Mouse (Mus musculus): Measurements from ENCODE around the gene Dusp12.

The Dusp12 gene

DNA sequence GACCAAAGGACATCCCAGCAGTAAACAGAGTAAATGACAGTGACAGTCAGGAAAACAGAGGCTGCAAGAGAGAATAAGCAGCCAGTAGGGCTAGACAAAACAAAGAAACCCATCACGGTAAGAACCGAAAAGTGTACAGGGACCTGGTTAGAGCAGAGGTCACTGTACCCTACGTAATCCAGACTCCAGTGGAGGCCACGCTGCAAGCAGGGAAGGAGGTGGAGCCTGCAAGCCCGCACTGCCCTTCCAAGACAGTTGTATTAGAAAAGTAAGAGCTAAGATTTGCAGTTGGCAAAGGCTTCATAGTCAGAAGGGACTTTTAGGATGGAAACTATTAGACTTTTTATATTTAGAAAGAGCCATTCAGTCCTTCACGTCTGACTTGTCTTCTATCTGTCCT is 41.6 kb upstream of the Dusp12 start:
- peaks cover 4% of the 10 kb centered on the region; the same call in 1 of the 2 replicates for H3K27me3 ChIP-seq (ENCODE audit: insufficient read depth, low read length)
- no peak overlapping the region for H3K4me3 ChIP-seq (replicated peaks; ENCODE audit: low read length)
- H3K9me3 ChIP-seq (ENCODE audit: low read length), result no peaks in the 10 kb centered on the region
- no peaks in the 10 kb centered on the region for H3K36me3 ChIP-seq (ENCODE audit: insufficient read depth, low read length)
- H3K4me1 ChIP-seq (replicated peaks; ENCODE audit: low read depth, low read length), result no peaks in the 10 kb centered on the region
- no peak for TF ChIP-seq POU5F1 (IDR thresholded peaks at IDR 0.05; ENCODE audit: borderline replicate concordance, low read length)
- TF ChIP-seq CTCF (conservative IDR thresholded peaks at IDR 0.05; ENCODE audit: low read length), result no peak
- no peak for TF ChIP-seq NANOG (IDR thresholded peaks at IDR 0.05; ENCODE audit: borderline replicate concordance, low read length)

GRCm38 (mm10) chr1:170924485-170924884 is 39.1 kb upstream of the Dusp12 start:
- no peaks in the 10 kb centered on the region for H3K4me1 ChIP-seq (replicated peaks; ENCODE audit: low read depth, low read length)
- TF ChIP-seq CTCF (conservative IDR thresholded peaks at IDR 0.05; ENCODE audit: low read length), result no peak
- TF ChIP-seq POU5F1 (IDR thresholded peaks at IDR 0.05; ENCODE audit: borderline replicate concordance, low read length), result no peak
- TF ChIP-seq NANOG (IDR thresholded peaks at IDR 0.05; ENCODE audit: borderline replicate concordance, low read length), result no peak
- no peaks in the 10 kb centered on the region for H3K36me3 ChIP-seq (ENCODE audit: insufficient read depth, low read length)
- no peak overlapping the region for H3K4me3 ChIP-seq (replicated peaks; ENCODE audit: low read length)
- H3K27me3 ChIP-seq (ENCODE audit: insufficient read depth, low read length), result peaks cover 13% of the 10 kb centered on the region
- peaks cover 3% of the 10 kb centered on the region; the same call in 1 of the 2 replicates for H3K9me3 ChIP-seq (ENCODE audit: low read length)

DNA sequence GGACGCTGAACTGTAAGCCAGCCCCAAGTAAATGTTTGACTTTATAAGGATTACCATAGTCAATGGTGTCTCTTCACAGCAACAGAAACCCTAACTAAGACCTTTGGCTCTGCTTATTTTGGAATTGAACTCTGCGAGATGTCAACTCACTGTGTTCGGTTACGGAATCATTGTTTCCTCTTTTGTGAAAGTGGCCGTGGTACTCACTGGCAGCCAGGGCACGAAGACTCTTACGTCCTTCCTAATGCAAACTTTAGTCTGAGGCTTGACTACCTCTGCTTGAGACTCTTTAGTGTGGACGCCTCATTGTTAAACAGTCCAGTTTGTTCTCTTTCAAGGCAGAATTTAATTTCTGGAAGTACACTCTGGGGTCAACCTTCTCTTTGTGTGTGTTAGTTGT is 34.0 kb upstream of the Dusp12 start:
- Histone ChIP-seq H3K27me3 (ENCODE audit: insufficient read depth, low read length) (peaks cover 14% of the 10 kb centered on the region), H3K4me1 (replicated peaks; ENCODE audit: low read depth, low read length) (no peaks in the 10 kb centered on the region), H3K4me3 (replicated peaks; ENCODE audit: low read length) (no peak overlapping the region), H3K36me3 (ENCODE audit: insufficient read depth, low read length) (no peaks in the 10 kb centered on the region), H3K9me3 (ENCODE audit: low read length) (peaks cover 8% of the 10 kb centered on the region)
- TF ChIP-seq NANOG (IDR thresholded peaks at IDR 0.05; ENCODE audit: borderline replicate concordance, low read length), result no peak
- TF ChIP-seq CTCF (conservative IDR thresholded peaks at IDR 0.05; ENCODE audit: low read length), result no peak
- no peak for TF ChIP-seq POU5F1 (IDR thresholded peaks at IDR 0.05; ENCODE audit: borderline replicate concordance, low read length)

GRCm38 (mm10) chr1:170915657-170916056 is 30.3 kb upstream of the Dusp12 start:
- H3K4me1 ChIP-seq (replicated peaks; ENCODE audit: low read depth, low read length), result no peaks in the 10 kb centered on the region
- H3K27me3 ChIP-seq (ENCODE audit: insufficient read depth, low read length), result peaks cover 17% of the 10 kb centered on the region
- TF ChIP-seq CTCF (conservative IDR thresholded peaks at IDR 0.05; ENCODE audit: low read length) (no peak), NANOG (IDR thresholded peaks at IDR 0.05; ENCODE audit: borderline replicate concordance, low read length) (no peak), POU5F1 (IDR thresholded peaks at IDR 0.05; ENCODE audit: borderline replicate concordance, low read length) (no peak)
- H3K36me3 ChIP-seq (ENCODE audit: insufficient read depth, low read length), result no peaks in the 10 kb centered on the region
- no peak overlapping the region for H3K4me3 ChIP-seq (replicated peaks; ENCODE audit: low read length)
- H3K9me3 ChIP-seq (ENCODE audit: low read length), result peaks cover 8% of the 10 kb centered on the region

- Histone ChIP-seq H3K27me3 (ENCODE audit: insufficient read depth, low read length) (peaks cover 24% of the 10 kb centered on the region), H3K4me3 (replicated peaks; ENCODE audit: low read length) (no peak within 1 kb of the TSS), H3K4me1 (replicated peaks; ENCODE audit: low read depth, low read length) (peaks cover 7% of the 10 kb centered on the region; the same call in 1 of the 2 replicates), H3K36me3 (ENCODE audit: insufficient read depth, low read length) (no peaks in the 10 kb centered on the region), H3K9me3 (ENCODE audit: low read length) (peaks cover 5% of the 10 kb centered on the region)
- TF ChIP-seq POU5F1 (IDR thresholded peaks at IDR 0.05; ENCODE audit: borderline replicate concordance, low read length) (no peak), NANOG (IDR thresholded peaks at IDR 0.05; ENCODE audit: borderline replicate concordance, low read length) (no peak), CTCF (conservative IDR thresholded peaks at IDR 0.05; ENCODE audit: low read length) (no peak)
Measured at GRCm38 (mm10) chr1:170912891-170913615, 27.7 kb upstream of the Dusp12 start, which contains the start of gene Fcrlb. Gene Fcrlb (minus strand): TSS chr1:170912941.

DNA sequence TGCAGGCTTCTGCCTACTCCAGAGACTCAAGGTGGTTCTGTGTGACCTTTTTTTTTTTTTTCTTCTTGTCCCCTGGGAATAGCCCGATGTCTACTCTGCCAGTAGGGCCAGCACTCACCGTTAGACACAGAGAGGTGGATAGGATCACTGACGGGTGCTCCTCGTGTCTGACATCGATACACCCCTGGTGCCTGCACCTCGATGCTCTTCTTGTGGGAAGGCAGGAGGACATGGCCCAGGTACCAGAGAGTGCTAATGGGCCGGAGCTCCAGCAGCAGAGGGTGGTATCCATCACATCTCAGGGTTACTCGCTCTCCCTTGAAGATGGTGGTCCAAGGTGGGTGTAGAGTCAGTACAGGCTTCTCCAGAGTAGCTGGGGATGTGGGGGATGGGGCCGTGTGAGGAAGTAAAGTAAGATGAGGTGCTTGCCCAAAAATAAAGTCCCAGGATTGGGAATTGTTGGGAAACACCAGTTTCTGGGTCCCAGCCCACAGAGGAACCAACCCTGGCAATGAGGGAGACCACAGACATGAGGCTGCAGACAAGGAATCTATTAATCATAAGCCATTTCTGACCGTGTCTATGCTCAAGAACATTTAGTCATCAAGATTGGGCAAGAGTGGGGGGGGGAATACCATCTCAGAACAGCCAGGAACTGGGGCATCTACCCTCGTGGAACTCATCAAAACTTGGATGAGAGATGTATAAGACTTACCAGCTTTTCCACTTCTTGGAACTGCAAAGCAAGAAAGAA is 26.7 kb upstream of the Dusp12 start:
- TF ChIP-seq CTCF (conservative IDR thresholded peaks at IDR 0.05; ENCODE audit: low read length), result no peak
- Histone ChIP-seq H3K4me3 (replicated peaks; ENCODE audit: low read length) (no peak overlapping the region), H3K9me3 (ENCODE audit: low read length) (peaks cover 5% of the 10 kb centered on the region), H3K27me3 (ENCODE audit: insufficient read depth, low read length) (peaks cover 33% of the 10 kb centered on the region), H3K36me3 (ENCODE audit: insufficient read depth, low read length) (no peaks in the 10 kb centered on the region), H3K4me1 (replicated peaks; ENCODE audit: low read depth, low read length) (peaks cover 13% of the 10 kb centered on the region; the same call in 1 of the 2 replicates)

- Histone ChIP-seq H3K27me3 (ENCODE audit: insufficient read depth, low read length) (peaks cover 37% of the 10 kb centered on the region), H3K9me3 (ENCODE audit: low read length) (no peaks in the 10 kb centered on the region), H3K36me3 (ENCODE audit: insufficient read depth, low read length) (no peaks in the 10 kb centered on the region), H3K4me3 (replicated peaks; ENCODE audit: low read length) (peak overlapping the region; percentile 76), H3K4me1 (replicated peaks; ENCODE audit: low read depth, low read length) (peaks cover 15% of the 10 kb centered on the region; the same call in 1 of the 2 replicates)
- no peak for TF ChIP-seq NANOG (IDR thresholded peaks at IDR 0.05; ENCODE audit: borderline replicate concordance, low read length)
- no peak for TF ChIP-seq POU5F1 (IDR thresholded peaks at IDR 0.05; ENCODE audit: borderline replicate concordance, low read length)
- no peak for TF ChIP-seq CTCF (conservative IDR thresholded peaks at IDR 0.05; ENCODE audit: low read length)
Measured at GRCm38 (mm10) chr1:170908341-170908740, 23.0 kb upstream of the Dusp12 start.

- Histone ChIP-seq H3K4me3 (replicated peaks; ENCODE audit: low read length) (peak overlapping the region; percentile 76), H3K9me3 (ENCODE audit: low read length) (no peaks in the 10 kb centered on the region), H3K4me1 (replicated peaks; ENCODE audit: low read depth, low read length) (peaks cover 15% of the 10 kb centered on the region; the same call in 1 of the 2 replicates), H3K36me3 (ENCODE audit: insufficient read depth, low read length) (no peaks in the 10 kb centered on the region), H3K27me3 (ENCODE audit: insufficient read depth, low read length) (peaks cover 37% of the 10 kb centered on the region)
- TF ChIP-seq POU5F1 (IDR thresholded peaks at IDR 0.05; ENCODE audit: borderline replicate concordance, low read length), result no peak
- no peak for TF ChIP-seq NANOG (IDR thresholded peaks at IDR 0.05; ENCODE audit: borderline replicate concordance, low read length)
- TF ChIP-seq CTCF (conservative IDR thresholded peaks at IDR 0.05; ENCODE audit: low read length), result no peak
Measured at GRCm38 (mm10) chr1:170907456-170908191, 22.3 kb upstream of the Dusp12 start.

All from E14TG2a.4 (cell line).